Mouse (Mus musculus) limb, embryonic 10.5 days (tissue): ENCODE results near the gene 9330182L06Rik. TPM values are rescaled to one million over a fixed set of nuclear protein-coding genes. Genes with fewer than 3 reads are reported as not detected.

Experiments used
- DNase-seq: peaks from one replicate; pipeline ENCODE4 v3.0.0-alpha.2; 2017; ENCODE audit warnings: low spot score
- H3K27ac ChIP-seq: fragments of 300-500 bp; sonication (generic); 2 replicates; pipeline ENCODE4 v1.5.1; 2016; ENCODE audit warnings: mild to moderate bottlenecking
- H3K27me3 ChIP-seq: fragments of 300-500 bp; sonication (generic); 2 replicates; pipeline ENCODE4 v1.6.1; 2016; ENCODE audit warnings: low read depth, mild to moderate bottlenecking; ENCODE audit not compliant: poor library complexity, severe bottlenecking
- H3K36me3 ChIP-seq: fragments of 300-500 bp; sonication (generic); 2 replicates; pipeline ENCODE4 v1.6.1; 2016; ENCODE audit warnings: mild to moderate bottlenecking, moderate library complexity
- H3K4me1 ChIP-seq: fragments of 300-500 bp; sonication (generic); 2 replicates; pipeline ENCODE4 v1.6.1; 2016
- H3K4me3 ChIP-seq: fragments of 300-500 bp; sonication (generic); 2 replicates; pipeline ENCODE4 v1.5.1; 2016; ENCODE audit warnings: mild to moderate bottlenecking, moderate library complexity
- H3K9me3 ChIP-seq: fragments of 300-500 bp; sonication (generic); replicated peaks from 2 replicates; pipeline ENCODE4 v1.6.1; 2016; ENCODE audit warnings: mild to moderate bottlenecking
- WGBS: fragments of 180-500 bp; shearing (Covaris S2); methylation state at CpG from one replicate; pipeline ENCODE4 v1.1.7; 2016; 5-methylcytosine and 5-hydroxymethylcytosine counted together
- polyA plus RNA-seq: library from polyadenylated mRNA; unstranded; fragments of >200 nt; fragmentation: Nextera tagmentation; extraction: Ambion mirVana; gene quantifications from 2 replicates; pipeline ENCODE4 v1.2.1, GENCODE M21; 2016

9330182L06Rik gene
- polyA plus RNA-seq, 1 experiment from 2014 or later: 1.4 TPM

DNA sequence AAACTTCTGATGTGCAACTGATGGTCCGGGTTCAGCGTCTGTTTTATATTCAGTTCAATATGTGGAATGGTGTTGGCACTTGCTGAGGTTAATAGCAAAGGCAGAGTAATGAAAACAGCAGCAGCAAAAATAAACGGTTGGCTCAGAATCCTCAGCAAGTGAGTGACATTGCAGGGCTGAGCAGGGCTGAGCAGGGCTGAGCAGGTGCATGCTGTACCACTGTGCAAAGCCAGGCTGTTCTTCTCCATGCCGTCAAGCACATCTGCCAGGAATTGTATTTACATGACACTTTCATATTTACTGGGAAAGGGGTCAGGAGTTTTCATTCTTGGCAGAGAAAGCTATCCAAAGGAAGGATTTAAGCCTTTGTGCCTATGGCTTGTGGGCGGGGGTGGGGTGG lies 78.7 kb downstream of the 9330182L06Rik start:
- H3K36me3 ChIP-seq: no peaks in the 10 kb centered on the region
- no peak overlapping the region for H3K27ac ChIP-seq
- no peaks in the 10 kb centered on the region for H3K4me1 ChIP-seq
- DNase-seq: no peak
- no peaks in the 10 kb centered on the region for H3K9me3 ChIP-seq
- no peak overlapping the region for H3K4me3 ChIP-seq
- WGBS: 61% methylated on average over 5 of the region's 5 CpGs
- no peaks in the 10 kb centered on the region for H3K27me3 ChIP-seq

DNA sequence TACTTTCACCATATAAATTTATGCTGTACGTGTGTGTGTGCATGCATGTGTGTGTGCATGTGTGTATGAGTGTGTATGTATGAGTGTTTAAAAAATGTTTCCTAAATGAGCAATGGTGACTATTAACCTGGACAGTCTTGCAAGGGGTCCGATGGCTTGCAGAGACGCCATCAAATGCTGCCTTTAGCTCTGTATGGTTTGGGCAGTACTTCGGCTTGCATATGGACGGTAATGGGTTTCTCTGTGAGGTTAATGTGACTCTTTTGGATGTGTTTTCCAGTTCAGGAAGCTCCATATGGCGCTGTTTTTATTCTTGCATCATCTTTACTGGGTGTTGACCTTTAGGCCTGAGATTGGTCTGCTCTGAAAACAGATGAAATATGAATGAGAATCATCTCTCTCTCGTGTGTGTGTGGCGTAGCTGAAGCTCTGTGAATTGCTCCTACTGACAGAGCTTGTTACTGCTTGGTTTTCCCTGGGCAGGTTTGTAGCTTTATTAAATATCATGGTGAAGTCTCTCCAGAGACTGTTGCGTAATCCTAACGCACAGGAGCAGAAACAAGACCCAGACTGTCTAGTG lies 79.2 kb downstream of the 9330182L06Rik start:
- H3K4me3 ChIP-seq: no peak overlapping the region
- WGBS: 91% methylated on average over 10 of the region's 10 CpGs
- no peaks in the 10 kb centered on the region for H3K36me3 ChIP-seq
- H3K4me1 ChIP-seq: no peaks in the 10 kb centered on the region
- H3K9me3 ChIP-seq: no peaks in the 10 kb centered on the region
- no peak overlapping the region for H3K27ac ChIP-seq
- H3K27me3 ChIP-seq: no peaks in the 10 kb centered on the region
- DNase-seq: no peak

DNA sequence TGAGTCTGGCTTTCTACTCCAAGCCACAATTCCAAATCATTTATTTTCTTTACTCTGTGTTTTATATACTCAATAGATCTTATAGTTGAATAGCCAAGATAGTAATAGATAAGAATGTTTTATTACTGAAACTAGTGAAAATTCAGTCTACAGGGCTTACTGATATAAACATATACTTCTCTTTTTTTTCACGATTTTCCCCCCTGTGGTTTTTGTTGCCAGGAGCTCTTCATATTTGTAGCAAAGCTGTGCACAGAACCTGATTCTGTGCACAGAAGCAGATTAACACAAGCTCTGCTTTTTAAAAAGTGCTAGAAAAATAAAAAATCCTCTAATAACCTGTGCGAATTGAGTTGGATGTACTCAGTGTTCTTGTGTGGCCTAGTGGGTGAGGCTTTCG lies 79.7 kb downstream of the 9330182L06Rik start:
- no peaks in the 10 kb centered on the region for H3K36me3 ChIP-seq
- 90% methylated on average over 3 of the region's 3 CpGs for WGBS
- H3K4me1 ChIP-seq: no peaks in the 10 kb centered on the region
- no peak overlapping the region for H3K4me3 ChIP-seq
- no peak for DNase-seq
- no peaks in the 10 kb centered on the region for H3K27me3 ChIP-seq
- no peak overlapping the region for H3K27ac ChIP-seq
- no peaks in the 10 kb centered on the region for H3K9me3 ChIP-seq

DNA sequence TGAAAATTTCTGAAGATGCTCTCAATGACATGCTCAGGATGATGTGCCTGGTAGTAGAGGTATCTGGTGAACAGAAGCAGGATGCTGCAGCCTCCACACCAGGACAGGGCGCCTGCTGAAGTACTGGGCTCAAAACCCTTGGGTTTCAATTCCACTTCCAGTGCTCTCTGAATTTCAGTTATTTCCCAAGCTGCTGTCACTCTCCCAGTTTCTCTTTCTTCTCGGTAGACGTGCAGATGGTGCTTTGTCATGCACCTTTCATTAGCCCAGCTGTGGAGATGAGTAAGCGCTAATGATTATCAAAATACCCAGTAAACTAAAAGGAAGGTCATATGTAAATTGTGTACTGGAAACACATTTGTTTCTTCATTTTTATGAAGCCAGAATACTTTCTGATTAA lies 80.6 kb downstream of the 9330182L06Rik start:
- Histone ChIP-seq H3K27ac (no peak overlapping the region), H3K36me3 (no peaks in the 10 kb centered on the region), H3K9me3 (no peaks in the 10 kb centered on the region), H3K27me3 (no peaks in the 10 kb centered on the region), H3K4me3 (no peak overlapping the region), H3K4me1 (no peaks in the 10 kb centered on the region)
- 85% methylated on average over 4 of the region's 4 CpGs for WGBS
- DNase-seq: no peak

DNA sequence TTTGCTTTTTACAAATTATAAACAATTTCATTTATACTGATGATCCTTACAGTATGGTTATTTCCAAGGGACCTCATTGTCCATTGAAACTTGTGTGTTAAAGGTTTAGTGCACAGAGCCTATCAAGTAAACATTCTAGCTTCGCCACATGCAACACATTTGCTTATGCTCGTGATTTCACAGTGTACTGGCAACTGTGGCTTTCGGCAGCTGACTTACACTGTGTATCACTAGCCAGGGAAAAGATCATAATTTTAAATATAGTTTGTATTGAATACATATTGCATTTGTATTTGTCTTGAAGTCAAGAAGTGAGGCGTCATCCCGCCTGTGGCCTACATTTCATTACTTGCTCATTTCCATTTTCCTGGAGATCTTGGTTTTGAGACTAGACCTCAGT lies 86.2 kb downstream of the 9330182L06Rik start:
- no peaks in the 10 kb centered on the region for H3K4me1 ChIP-seq
- H3K27me3 ChIP-seq: no peaks in the 10 kb centered on the region
- H3K27ac ChIP-seq: no peak overlapping the region
- no peak overlapping the region for H3K4me3 ChIP-seq
- H3K9me3 ChIP-seq: no peaks in the 10 kb centered on the region
- no peak for DNase-seq
- WGBS: 91% methylated on average over 5 of the region's 5 CpGs
- H3K36me3 ChIP-seq: no peaks in the 10 kb centered on the region

DNA sequence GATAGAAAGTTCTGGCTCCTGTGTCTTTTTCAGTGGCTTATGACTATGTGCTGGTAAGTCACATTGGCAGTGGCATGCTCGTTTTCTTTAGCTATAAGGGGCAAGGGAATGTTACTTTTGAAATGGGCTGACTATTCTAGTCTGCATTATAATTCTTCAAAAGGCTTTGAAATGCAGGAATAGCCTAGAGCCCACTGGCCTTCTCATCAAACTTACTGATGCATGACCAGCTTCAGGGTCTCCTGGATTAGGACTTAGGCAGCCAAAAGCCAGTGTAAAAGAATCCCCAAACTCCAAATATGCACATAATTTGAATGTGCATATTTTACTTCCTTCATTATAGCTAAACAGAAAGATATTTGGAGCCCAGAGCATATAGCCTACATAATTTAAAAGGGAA lies 86.7 kb downstream of the 9330182L06Rik start:
- Histone ChIP-seq H3K4me3 (no peak overlapping the region), H3K27ac (no peak overlapping the region), H3K4me1 (no peaks in the 10 kb centered on the region), H3K9me3 (no peaks in the 10 kb centered on the region), H3K36me3 (no peaks in the 10 kb centered on the region), H3K27me3 (no peaks in the 10 kb centered on the region)
- 77% methylated on average over 1 of the region's 1 CpGs for WGBS
- DNase-seq: no peak

DNA sequence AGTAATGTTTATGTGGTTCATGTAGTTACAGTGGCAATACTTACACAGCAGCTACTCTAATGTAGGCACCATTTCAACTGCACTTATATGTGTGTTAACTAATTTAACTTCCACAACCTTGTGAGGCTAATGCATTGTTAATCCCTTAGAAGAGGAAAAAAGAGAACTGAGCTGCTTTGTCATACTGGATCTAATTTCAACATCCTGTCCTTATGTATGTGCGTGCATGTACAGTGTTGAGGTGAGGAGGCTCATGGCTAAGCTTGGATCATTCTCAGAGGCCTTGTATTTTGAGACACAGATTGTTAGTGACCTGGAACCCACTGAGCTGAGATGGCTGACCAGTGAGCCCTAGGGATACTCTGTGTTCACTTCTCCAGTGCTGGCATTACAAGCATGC lies 88.3 kb downstream of the 9330182L06Rik start:
- Histone ChIP-seq H3K36me3 (no peaks in the 10 kb centered on the region), H3K4me3 (no peak overlapping the region), H3K27me3 (no peaks in the 10 kb centered on the region), H3K9me3 (no peaks in the 10 kb centered on the region), H3K27ac (no peak overlapping the region), H3K4me1 (no peaks in the 10 kb centered on the region)
- DNase-seq: no peak
- WGBS: 91% methylated on average over 1 of the region's 1 CpGs

DNA sequence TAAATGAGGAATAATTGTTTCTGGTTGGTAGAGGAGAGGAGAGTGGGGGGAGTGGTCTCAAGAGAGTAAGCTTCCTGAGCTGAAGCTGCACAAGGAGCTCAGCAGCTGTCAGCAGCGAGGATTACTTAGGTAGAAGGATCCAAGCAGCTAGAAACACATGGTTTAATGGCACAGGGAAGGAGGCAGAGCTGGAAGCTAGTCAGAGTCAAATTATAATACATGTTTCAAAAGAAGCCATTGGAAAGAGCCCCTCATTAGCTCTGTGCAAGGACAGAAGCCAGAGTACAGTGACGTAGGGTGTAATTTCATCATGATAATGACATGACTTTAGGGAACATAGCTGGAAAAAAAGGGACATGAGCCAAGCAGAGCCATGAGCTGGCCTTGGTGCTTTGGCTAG lies 92.2 kb downstream of the 9330182L06Rik start:
- Histone ChIP-seq H3K4me1 (no peaks in the 10 kb centered on the region), H3K4me3 (no peak overlapping the region), H3K27ac (no peak overlapping the region), H3K36me3 (no peaks in the 10 kb centered on the region), H3K27me3 (no peaks in the 10 kb centered on the region), H3K9me3 (no peaks in the 10 kb centered on the region)
- WGBS: 45% methylated on average over 2 of the region's 2 CpGs
- no peak for DNase-seq

DNA sequence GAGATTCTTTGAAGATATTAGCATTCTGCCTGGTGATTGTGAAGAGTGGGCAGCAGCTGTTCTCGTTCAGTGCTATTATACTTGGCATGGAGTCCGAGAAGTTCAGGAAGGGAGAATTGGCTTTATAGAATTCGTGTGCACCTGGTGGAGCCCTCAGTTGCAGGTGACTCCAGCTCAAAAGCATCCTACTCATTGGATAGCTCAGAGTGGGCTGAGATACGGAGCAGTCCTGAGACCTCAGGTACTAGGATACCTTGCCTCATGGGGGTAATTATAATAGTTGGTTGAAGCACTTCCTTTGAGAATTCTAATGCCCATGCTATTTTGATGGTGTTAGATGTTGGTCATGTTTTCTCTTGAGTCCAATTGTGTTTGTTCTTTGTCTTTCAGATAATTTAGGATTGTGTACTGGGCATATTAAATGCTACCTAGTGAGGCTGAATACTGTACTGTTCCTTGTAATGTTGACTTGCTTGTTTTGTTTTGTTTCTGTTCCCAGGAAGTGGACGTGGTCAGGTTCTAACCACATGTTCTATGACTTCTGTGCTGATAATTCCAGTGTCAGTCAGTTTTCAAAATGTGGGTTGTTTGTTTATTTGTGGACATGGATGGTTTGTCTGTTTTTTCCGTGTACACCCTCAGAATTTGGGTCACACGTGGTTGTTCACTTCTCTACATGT lies 96.2 kb downstream of the 9330182L06Rik start:
- 92% methylated on average over 7 of the region's 7 CpGs for WGBS

DNA sequence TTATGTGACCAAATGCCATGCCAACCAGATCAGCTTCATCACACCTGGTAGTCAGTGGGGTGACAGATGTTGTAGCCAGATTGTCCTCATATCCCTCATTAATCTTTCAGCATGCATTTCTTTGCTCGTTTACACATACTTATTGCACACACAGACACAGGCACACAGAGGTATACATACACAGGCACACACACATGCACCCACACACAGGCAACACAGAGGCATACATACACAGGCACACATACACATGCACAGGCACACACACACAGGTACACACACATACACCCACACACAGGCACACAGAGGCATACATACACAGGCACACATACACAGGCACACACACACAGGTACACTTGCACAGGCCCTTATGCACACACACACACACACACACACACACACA lies 99.0 kb downstream of the 9330182L06Rik start:
- 64% methylated on average over 1 of the region's 1 CpGs for WGBS
- Histone ChIP-seq H3K27me3 (no peaks in the 10 kb centered on the region), H3K9me3 (no peaks in the 10 kb centered on the region), H3K27ac (no peak overlapping the region), H3K36me3 (no peaks in the 10 kb centered on the region), H3K4me3 (no peak overlapping the region), H3K4me1 (no peaks in the 10 kb centered on the region)
- no peak for DNase-seq

More for the DNA sequence above, 96.2 kb downstream of the 9330182L06Rik start:
- H3K36me3 ChIP-seq: no peaks in the 10 kb centered on the region
- no peaks in the 10 kb centered on the region for H3K4me1 ChIP-seq
- no peaks in the 10 kb centered on the region for H3K27me3 ChIP-seq
- no peaks in the 10 kb centered on the region for H3K9me3 ChIP-seq
- DNase-seq: no peak
- H3K4me3 ChIP-seq: no peak overlapping the region
- H3K27ac ChIP-seq: no peak overlapping the region

DNA sequence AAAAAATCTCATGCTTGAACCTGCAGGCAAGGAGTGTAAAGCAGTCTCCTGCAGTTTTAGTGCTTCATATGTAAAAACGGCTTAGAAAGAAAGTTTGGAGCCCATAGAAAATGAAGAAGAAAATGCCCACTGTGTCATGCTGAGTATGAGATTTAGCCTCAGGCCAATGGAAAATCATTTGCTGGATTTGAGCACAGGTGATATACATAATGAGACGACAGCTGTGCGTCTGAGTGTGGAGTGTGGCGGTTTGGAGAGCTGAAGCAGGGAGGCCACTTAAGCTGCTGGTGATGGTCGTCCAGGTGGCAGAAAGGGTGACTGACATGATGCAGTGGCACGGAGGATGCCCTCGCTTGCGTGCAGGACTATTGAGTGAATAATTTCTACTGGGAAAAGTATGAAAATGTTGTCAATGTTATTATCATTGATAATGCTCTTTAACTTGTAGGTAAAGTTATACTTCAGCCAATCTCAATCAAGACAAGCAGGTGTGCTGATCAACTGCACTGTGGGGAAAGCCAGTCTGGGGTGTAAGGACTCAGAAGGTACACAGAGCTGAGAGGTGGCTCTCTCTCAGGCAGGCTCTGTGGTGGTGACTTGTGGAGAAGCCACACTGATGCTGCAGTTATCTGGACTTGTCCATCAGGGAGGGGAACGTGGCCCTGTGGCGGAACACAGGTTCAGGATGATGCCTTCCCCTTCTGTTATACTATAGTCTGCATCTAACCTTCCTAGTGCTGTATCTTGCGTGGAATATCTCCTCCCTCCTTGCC lies 102.2 kb downstream of the 9330182L06Rik start:
- WGBS: 67% methylated on average over 11 of the region's 11 CpGs
- H3K36me3 ChIP-seq: no peaks in the 10 kb centered on the region
- H3K27me3 ChIP-seq: no peaks in the 10 kb centered on the region
- no peak overlapping the region for H3K27ac ChIP-seq
- DNase-seq: no peak
- H3K4me3 ChIP-seq: no peak overlapping the region
- no peaks in the 10 kb centered on the region for H3K4me1 ChIP-seq
- no peaks in the 10 kb centered on the region for H3K9me3 ChIP-seq

DNA sequence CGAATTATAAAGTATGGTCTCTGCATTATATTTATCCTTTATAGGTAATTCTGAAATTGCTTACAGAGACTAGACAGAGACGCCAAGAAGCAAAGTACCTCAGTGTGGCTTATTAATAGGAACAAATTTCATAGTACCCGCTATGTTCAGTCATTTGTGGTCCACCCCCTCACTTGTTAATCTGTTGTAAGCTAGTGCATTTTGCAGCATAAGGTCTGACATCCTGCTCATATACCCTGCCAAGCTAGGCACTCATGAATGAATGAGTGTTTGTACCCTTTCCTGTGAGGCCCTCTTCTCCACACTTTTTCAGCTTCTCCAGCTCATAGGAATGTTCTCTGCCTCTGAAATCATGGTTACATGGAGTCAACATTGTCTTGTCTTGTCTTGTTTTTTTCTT lies 105.2 kb downstream of the 9330182L06Rik start:
- H3K4me3 ChIP-seq: no peak overlapping the region
- no peaks in the 10 kb centered on the region for H3K4me1 ChIP-seq
- H3K27ac ChIP-seq: no peak overlapping the region
- H3K36me3 ChIP-seq: no peaks in the 10 kb centered on the region
- DNase-seq: no peak
- 88% methylated on average over 3 of the region's 3 CpGs for WGBS
- H3K27me3 ChIP-seq: no peaks in the 10 kb centered on the region
- H3K9me3 ChIP-seq: no peaks in the 10 kb centered on the region

DNA sequence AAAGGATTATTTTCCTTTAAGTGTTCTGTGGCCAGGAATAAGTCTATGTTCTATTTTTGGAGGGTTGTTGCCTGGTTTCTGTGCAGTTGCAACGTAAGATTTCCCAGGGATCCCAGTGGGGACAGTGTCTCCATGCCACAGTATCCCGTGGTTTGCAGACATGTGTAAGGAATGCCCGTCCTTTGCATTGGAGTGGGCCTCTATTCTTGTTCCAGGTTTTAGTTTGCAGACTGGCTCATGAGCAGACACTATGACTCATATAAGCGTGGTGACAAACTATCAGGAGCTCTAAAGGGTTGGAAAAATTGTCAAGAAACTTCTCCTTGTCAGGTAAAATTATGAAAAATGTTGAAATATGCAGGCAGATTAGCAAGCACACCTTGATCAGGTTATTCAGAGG lies 107.4 kb downstream of the 9330182L06Rik start:
- Histone ChIP-seq H3K9me3 (no peaks in the 10 kb centered on the region), H3K4me3 (no peak overlapping the region), H3K36me3 (no peaks in the 10 kb centered on the region), H3K27ac (no peak overlapping the region), H3K4me1 (no peaks in the 10 kb centered on the region), H3K27me3 (no peaks in the 10 kb centered on the region)
- 87% methylated on average over 4 of the region's 4 CpGs for WGBS
- no peak for DNase-seq
